Mouse (Mus musculus): ENCODE data around the gene Sdhaf4. TPM values are rescaled to one million over a fixed set of nuclear protein-coding genes. Genes with fewer than 3 reads are reported as not detected.
"Not testable (repeated sequence)": the region's sequence is repeated elsewhere in the genome, so short reads cannot be mapped to it uniquely, and the experiment has no call there.

Gene Sdhaf4
- polyA plus RNA-seq, 1 experiment from 2014 or later = 94.3 TPM

- 95% methylated on average over 7 of the region's 7 CpGs for WGBS
- Histone ChIP-seq H3K27ac (ENCODE audit: low read length) (no peak overlapping the region), H3K4me3 (replicated peaks; ENCODE audit: low read length) (no peak overlapping the region), H3K4me1 (replicated peaks; ENCODE audit: control insufficient read depth, insufficient read depth, low read length) (no peaks in the 10 kb centered on the region), H3K4me2 (ENCODE audit: low read length) (no peak overlapping the region), H3K36me3 (ENCODE audit: control insufficient read depth, insufficient read depth) (no peaks in the 10 kb centered on the region), H3K9me3 (ENCODE audit: control insufficient read depth, low read length) (no peaks in the 10 kb centered on the region), H3K27me3 (replicated peaks; ENCODE audit: control insufficient read depth, insufficient read depth, low read length) (no peaks in the 10 kb centered on the region), H3K9ac (replicated peaks; ENCODE audit: low read depth, low read length) (no peak overlapping the region)
- ATAC-seq = no peak
Measured at GRCm38 (mm10) chr1:23998866-23999265, 6.6 kb downstream of the Sdhaf4 start.

- 93% methylated on average over 7 of the region's 7 CpGs for WGBS
- Histone ChIP-seq H3K4me1 (replicated peaks; ENCODE audit: control insufficient read depth, insufficient read depth, low read length) (no peaks in the 10 kb centered on the region), H3K4me2 (ENCODE audit: low read length) (no peak overlapping the region), H3K36me3 (ENCODE audit: control insufficient read depth, insufficient read depth) (no peaks in the 10 kb centered on the region), H3K4me3 (replicated peaks; ENCODE audit: low read length) (no peak overlapping the region), H3K27ac (ENCODE audit: low read length) (no peak overlapping the region), H3K9me3 (ENCODE audit: control insufficient read depth, low read length) (no peaks in the 10 kb centered on the region), H3K9ac (replicated peaks; ENCODE audit: low read depth, low read length) (no peak overlapping the region), H3K27me3 (replicated peaks; ENCODE audit: control insufficient read depth, insufficient read depth, low read length) (no peaks in the 10 kb centered on the region)
- no peak for ATAC-seq
Measured at GRCm38 (mm10) chr1:23998120-23998810, 7.2 kb downstream of the Sdhaf4 start.

GRCm38 (mm10) chr1:23997493-23997892 is 8.0 kb downstream of the Sdhaf4 start:
- no peaks in the 10 kb centered on the region for H3K9me3 ChIP-seq (ENCODE audit: control insufficient read depth, low read length)
- no peak overlapping the region for H3K9ac ChIP-seq (replicated peaks; ENCODE audit: low read depth, low read length)
- ATAC-seq = no peak
- H3K36me3 ChIP-seq (ENCODE audit: control insufficient read depth, insufficient read depth) = no peaks in the 10 kb centered on the region
- H3K4me2 ChIP-seq (ENCODE audit: low read length) = no peak overlapping the region
- no peak overlapping the region for H3K27ac ChIP-seq (ENCODE audit: low read length)
- H3K4me3 ChIP-seq (replicated peaks; ENCODE audit: low read length) = no peak overlapping the region
- H3K4me1 ChIP-seq (replicated peaks; ENCODE audit: control insufficient read depth, insufficient read depth, low read length) = no peaks in the 10 kb centered on the region
- WGBS = 91% methylated on average over 3 of the region's 3 CpGs
- no peaks in the 10 kb centered on the region for H3K27me3 ChIP-seq (replicated peaks; ENCODE audit: control insufficient read depth, insufficient read depth, low read length)

GRCm38 (mm10) chr1:23995420-23995819 is 10.0 kb downstream of the Sdhaf4 start:
- no peak for ATAC-seq
- 93% methylated on average over 4 of the region's 4 CpGs for WGBS
- H3K9me3 ChIP-seq (ENCODE audit: control insufficient read depth, low read length) = no peaks in the 10 kb centered on the region

GRCm38 (mm10) chr1:23983118-23983517 is 22.3 kb downstream of the Sdhaf4 start:
- no peaks in the 10 kb centered on the region for H3K9me3 ChIP-seq (ENCODE audit: control insufficient read depth, low read length)
- no peak overlapping the region for H3K27ac ChIP-seq (ENCODE audit: low read length)
- no peak overlapping the region for H3K4me2 ChIP-seq (ENCODE audit: low read length)
- 92% methylated on average over 3 of the region's 3 CpGs for WGBS
- H3K9ac ChIP-seq (replicated peaks; ENCODE audit: low read depth, low read length) = no peak overlapping the region
- no peak overlapping the region for H3K4me3 ChIP-seq (replicated peaks; ENCODE audit: low read length)
- H3K27me3 ChIP-seq (replicated peaks; ENCODE audit: control insufficient read depth, insufficient read depth, low read length) = no peaks in the 10 kb centered on the region
- no peaks in the 10 kb centered on the region for H3K4me1 ChIP-seq (replicated peaks; ENCODE audit: control insufficient read depth, insufficient read depth, low read length)
- no peaks in the 10 kb centered on the region for H3K36me3 ChIP-seq (ENCODE audit: control insufficient read depth, insufficient read depth)
- ATAC-seq = no peak

More at GRCm38 (mm10) chr1:23995420-23995819, 10.0 kb downstream of the Sdhaf4 start:
- H3K27ac ChIP-seq (ENCODE audit: low read length) = no peak overlapping the region
- no peak overlapping the region for H3K4me3 ChIP-seq (replicated peaks; ENCODE audit: low read length)
- H3K27me3 ChIP-seq (replicated peaks; ENCODE audit: control insufficient read depth, insufficient read depth, low read length) = no peaks in the 10 kb centered on the region
- no peak overlapping the region for H3K4me2 ChIP-seq (ENCODE audit: low read length)
- no peaks in the 10 kb centered on the region for H3K4me1 ChIP-seq (replicated peaks; ENCODE audit: control insufficient read depth, insufficient read depth, low read length)
- no peak overlapping the region for H3K9ac ChIP-seq (replicated peaks; ENCODE audit: low read depth, low read length)
- H3K36me3 ChIP-seq (ENCODE audit: control insufficient read depth, insufficient read depth) = no peaks in the 10 kb centered on the region

GRCm38 (mm10) chr1:23978281-23978680 is 27.2 kb downstream of the Sdhaf4 start:
- Histone ChIP-seq H3K4me2 (ENCODE audit: low read length) (no peak overlapping the region), H3K9ac (replicated peaks; ENCODE audit: low read depth, low read length) (no peak overlapping the region), H3K9me3 (ENCODE audit: control insufficient read depth, low read length) (no peaks in the 10 kb centered on the region), H3K4me1 (replicated peaks; ENCODE audit: control insufficient read depth, insufficient read depth, low read length) (no peaks in the 10 kb centered on the region), H3K4me3 (replicated peaks; ENCODE audit: low read length) (no peak overlapping the region), H3K36me3 (ENCODE audit: control insufficient read depth, insufficient read depth) (no peaks in the 10 kb centered on the region), H3K27me3 (replicated peaks; ENCODE audit: control insufficient read depth, insufficient read depth, low read length) (no peaks in the 10 kb centered on the region), H3K27ac (ENCODE audit: low read length) (no peak overlapping the region)
- ATAC-seq = no peak
- 80% methylated on average over 6 of the region's 6 CpGs for WGBS

- not testable (repeated sequence) for H3K4me2 ChIP-seq (ENCODE audit: low read length); H3K36me3 ChIP-seq (ENCODE audit: control insufficient read depth, insufficient read depth); H3K4me1 ChIP-seq (replicated peaks; ENCODE audit: control insufficient read depth, insufficient read depth, low read length); H3K9me3 ChIP-seq (ENCODE audit: control insufficient read depth, low read length); H3K27me3 ChIP-seq (replicated peaks; ENCODE audit: control insufficient read depth, insufficient read depth, low read length); ATAC-seq; H3K9ac ChIP-seq (replicated peaks; ENCODE audit: low read depth, low read length); H3K4me3 ChIP-seq (replicated peaks; ENCODE audit: low read length); H3K27ac ChIP-seq (ENCODE audit: low read length)
- 79% methylated on average over 3 of the region's 4 CpGs for WGBS
Measured at GRCm38 (mm10) chr1:23971159-23971558, 34.3 kb downstream of the Sdhaf4 start.

- Histone ChIP-seq H3K4me2 (ENCODE audit: low read length) (no peak overlapping the region), H3K4me1 (replicated peaks; ENCODE audit: control insufficient read depth, insufficient read depth, low read length) (no peaks in the 10 kb centered on the region), H3K27ac (ENCODE audit: low read length) (no peak overlapping the region), H3K27me3 (replicated peaks; ENCODE audit: control insufficient read depth, insufficient read depth, low read length) (no peaks in the 10 kb centered on the region), H3K9ac (replicated peaks; ENCODE audit: low read depth, low read length) (no peak overlapping the region), H3K36me3 (ENCODE audit: control insufficient read depth, insufficient read depth) (no peaks in the 10 kb centered on the region), H3K9me3 (ENCODE audit: control insufficient read depth, low read length) (no peaks in the 10 kb centered on the region), H3K4me3 (replicated peaks; ENCODE audit: low read length) (no peak overlapping the region)
- ATAC-seq = no peak
- WGBS = 90% methylated on average over 9 of the region's 9 CpGs
Measured at GRCm38 (mm10) chr1:23968027-23968725, 37.3 kb downstream of the Sdhaf4 start.

GRCm38 (mm10) chr1:23966226-23966625 is 39.2 kb downstream of the Sdhaf4 start:
- Histone ChIP-seq H3K4me2 (ENCODE audit: low read length) (no peak overlapping the region), H3K27me3 (replicated peaks; ENCODE audit: control insufficient read depth, insufficient read depth, low read length) (no peaks in the 10 kb centered on the region), H3K36me3 (ENCODE audit: control insufficient read depth, insufficient read depth) (no peaks in the 10 kb centered on the region), H3K9me3 (ENCODE audit: control insufficient read depth, low read length) (no peaks in the 10 kb centered on the region), H3K27ac (ENCODE audit: low read length) (no peak overlapping the region), H3K4me3 (replicated peaks; ENCODE audit: low read length) (no peak overlapping the region), H3K9ac (replicated peaks; ENCODE audit: low read depth, low read length) (no peak overlapping the region), H3K4me1 (replicated peaks; ENCODE audit: control insufficient read depth, insufficient read depth, low read length) (no peaks in the 10 kb centered on the region)
- ATAC-seq = no peak
- WGBS = 86% methylated on average over 1 of the region's 1 CpGs
